Mouse (Mus musculus) testis, postnatal 14 days (tissue): ENCODE measurements at regions not wholly inside any gene's neighbourhood (a gene's known extent, or its start where the extent isn't known, plus 50 kb on each side); places are given as distances from the start of the nearest gene placed in this dataset.

Experiments
- DNase-seq: peaks from one replicate; pipeline ENCODE4 v3.0.0; 2021; ENCODE audit warnings: low spot score

- DNase-seq = no peak
Measured at GRCm38 (mm10) chr17:83093862-83094261, 121.2 kb upstream of the Pkdcc start.

GRCm38 (mm10) chr17:83096451-83096850 lies 118.6 kb upstream of the Pkdcc start:
- DNase-seq = no peak

GRCm38 (mm10) chr17:83097998-83098397 lies 117.1 kb upstream of the Pkdcc start:
- DNase-seq = no peak

- no peak for DNase-seq
Measured at GRCm38 (mm10) chr17:83098679-83099413, 116.2 kb upstream of the Pkdcc start.

GRCm38 (mm10) chr17:83101035-83101434 lies 114.1 kb upstream of the Pkdcc start:
- DNase-seq = no peak

GRCm38 (mm10) chr17:83101756-83102155 lies 113.3 kb upstream of the Pkdcc start:
- DNase-seq = no peak

GRCm38 (mm10) chr17:83102675-83103412 lies 112.2 kb upstream of the Pkdcc start:
- DNase-seq = peak; percentile 48

- no peak for DNase-seq
Measured at GRCm38 (mm10) chr17:83108151-83108550, 106.9 kb upstream of the Pkdcc start.

GRCm38 (mm10) chr17:83109792-83110440 lies 105.2 kb upstream of the Pkdcc start:
- DNase-seq = peak; percentile 56

GRCm38 (mm10) chr17:83110556-83110955 lies 104.5 kb upstream of the Pkdcc start:
- no peak for DNase-seq

GRCm38 (mm10) chr17:83115146-83115545 lies 99.9 kb upstream of the Pkdcc start:
- no peak for DNase-seq

GRCm38 (mm10) chr17:83115832-83116480 lies 99.1 kb upstream of the Pkdcc start:
- DNase-seq = no peak

GRCm38 (mm10) chr17:83120665-83121232 lies 94.3 kb upstream of the Pkdcc start:
- no peak for DNase-seq

GRCm38 (mm10) chr17:83122525-83123280 lies 92.4 kb upstream of the Pkdcc start:
- DNase-seq = peak; percentile 69

GRCm38 (mm10) chr17:83125057-83125456 lies 90.0 kb upstream of the Pkdcc start:
- DNase-seq = no peak

- DNase-seq = no peak
Measured at GRCm38 (mm10) chr17:83127842-83128241, 87.2 kb upstream of the Pkdcc start.

GRCm38 (mm10) chr17:83128843-83129544 lies 86.1 kb upstream of the Pkdcc start:
- DNase-seq = no peak

- no peak for DNase-seq
Measured at GRCm38 (mm10) chr17:83129658-83130057, 85.4 kb upstream of the Pkdcc start.

GRCm38 (mm10) chr17:83133201-83133600 lies 81.9 kb upstream of the Pkdcc start:
- DNase-seq = no peak

GRCm38 (mm10) chr17:83135441-83136120 lies 79.5 kb upstream of the Pkdcc start:
- DNase-seq = no peak
